Mouse (Mus musculus) Muller cell, postnatal 12 days (primary cell): ENCODE measurements at regions not wholly inside any gene's neighbourhood (a gene's known extent, or its start where the extent isn't known, plus 50 kb on each side); places are given as distances from the start of the nearest gene placed in this dataset.
"Not testable (repeated sequence)": the region's sequence is repeated elsewhere in the genome, so short reads cannot be mapped to it uniquely, and the experiment has no call there.

Experiments used
- DNase-seq: peaks from one replicate; pipeline ENCODE4 v3.0.0-alpha.2; 2015; ENCODE audit errors: inconsistent ontology term

GRCm38 (mm10) chr3:17001871-17002270 lies 946.3 kb upstream of the Cypt12 start:
- no peak for DNase-seq

GRCm38 (mm10) chr3:17003136-17003535 lies 945.1 kb upstream of the Cypt12 start:
- peak; percentile 5 for DNase-seq

GRCm38 (mm10) chr3:17014184-17015048 lies 933.8 kb upstream of the Cypt12 start:
- DNase-seq: no peak

- DNase-seq: no peak
Observed at GRCm38 (mm10) chr3:17050811-17051210, 897.4 kb upstream of the Cypt12 start.

GRCm38 (mm10) chr3:17058381-17058780 lies 889.8 kb upstream of the Cypt12 start:
- not testable (repeated sequence) for DNase-seq

- not testable (repeated sequence) for DNase-seq
Observed at GRCm38 (mm10) chr3:17106261-17106660, 841.9 kb upstream of the Cypt12 start.
